Mouse (Mus musculus) forebrain, embryonic 13.5 days (tissue): Measurements from ENCODE around the gene Myo5a. TPM values are rescaled to one million over a fixed set of nuclear protein-coding genes. Genes with fewer than 3 reads are reported as not detected.
A peak's percentile ranks its signal among the peaks of the same experiment; 100 is the strongest.

Experiments
- ATAC-seq: fragments of 200-750 bp; cut with Nextera tagmentation; 2 replicates; pipeline ENCODE4 v1.8.0; 2017
- H3K27ac ChIP-seq: fragments of 300-500 bp; sonication (generic); 2 replicates; pipeline ENCODE4 v1.5.1; 2015; ENCODE audit warnings: inconsistent platforms, mild to moderate bottlenecking, moderate library complexity
- H3K27me3 ChIP-seq: fragments of 300-500 bp; sonication (generic); 2 replicates; pipeline ENCODE4 v1.6.1; 2015; ENCODE audit warnings: mild to moderate bottlenecking, inconsistent platforms
- H3K36me3 ChIP-seq: fragments of 300-500 bp; sonication (generic); 2 replicates; pipeline ENCODE4 v1.6.1; 2015; ENCODE audit warnings: mild to moderate bottlenecking, inconsistent platforms; ENCODE audit not compliant: poor library complexity, severe bottlenecking
- H3K4me1 ChIP-seq: fragments of 300-500 bp; sonication (generic); 2 replicates; pipeline ENCODE4 v1.6.1; 2015; ENCODE audit warnings: inconsistent platforms
- H3K4me2 ChIP-seq: fragments of 300-500 bp; sonication (generic); 2 replicates; pipeline ENCODE4 v1.6.1; 2015; ENCODE audit warnings: inconsistent platforms, mild to moderate bottlenecking, moderate library complexity
- H3K4me3 ChIP-seq: fragments of 300-500 bp; sonication (generic); 2 replicates; pipeline ENCODE4 v1.5.1; 2015; ENCODE audit warnings: mild to moderate bottlenecking, inconsistent platforms
- H3K9ac ChIP-seq: fragments of 300-500 bp; sonication (generic); 2 replicates; pipeline ENCODE4 v1.6.1; 2015; ENCODE audit warnings: mild to moderate bottlenecking, inconsistent platforms
- H3K9me3 ChIP-seq: fragments of 300-500 bp; sonication (generic); replicated peaks from 2 replicates; pipeline ENCODE4 v1.6.1; 2016; ENCODE audit warnings: inconsistent platforms
- WGBS: fragments of 180-500 bp; shearing (Covaris S2); methylation state at CpG from one replicate; pipeline ENCODE4 v1.1.7; 2015; 5-methylcytosine and 5-hydroxymethylcytosine counted together
- polyA plus RNA-seq: library from polyadenylated mRNA; unstranded; fragments of >200 nt; fragmentation: Nextera tagmentation; extraction: Ambion mirVana; gene quantifications from 2 replicates; pipeline ENCODE4 v1.2.1, GENCODE M21; 2015

Gene Myo5a
- polyA plus RNA-seq, 1 experiment from 2014 or later: 26.9 TPM

DNA sequence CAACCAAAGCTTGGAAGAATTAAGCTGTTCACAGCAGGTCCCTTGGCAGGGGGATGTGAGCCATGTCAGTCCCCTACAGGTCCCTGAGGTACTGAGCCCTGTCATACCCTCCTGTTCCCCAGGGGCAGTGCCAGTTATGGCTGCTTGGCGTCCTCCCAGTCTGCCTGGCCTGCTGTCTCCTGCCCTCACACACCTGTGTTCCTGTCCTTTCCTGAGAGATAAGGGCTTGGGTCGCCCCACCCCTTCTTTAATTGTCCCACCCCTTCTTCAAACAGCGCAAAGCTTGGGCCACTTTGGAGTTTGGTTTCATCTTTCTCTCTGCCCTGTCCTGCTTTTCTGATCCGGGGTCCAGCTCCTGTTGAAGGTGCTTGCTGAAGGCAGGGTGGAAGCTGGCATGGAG is 188.0 kb downstream of the Myo5a start:
- Histone ChIP-seq H3K4me3 (no peak overlapping the region), H3K9ac (no peak overlapping the region), H3K36me3 (no peaks in the 10 kb centered on the region), H3K27me3 (no peaks in the 10 kb centered on the region), H3K27ac (no peak overlapping the region), H3K9me3 (no peaks in the 10 kb centered on the region), H3K4me1 (peaks cover 23% of the 10 kb centered on the region), H3K4me2 (no peak overlapping the region)
- 72% methylated on average over 4 of the region's 4 CpGs for WGBS
- ATAC-seq: no peak

DNA sequence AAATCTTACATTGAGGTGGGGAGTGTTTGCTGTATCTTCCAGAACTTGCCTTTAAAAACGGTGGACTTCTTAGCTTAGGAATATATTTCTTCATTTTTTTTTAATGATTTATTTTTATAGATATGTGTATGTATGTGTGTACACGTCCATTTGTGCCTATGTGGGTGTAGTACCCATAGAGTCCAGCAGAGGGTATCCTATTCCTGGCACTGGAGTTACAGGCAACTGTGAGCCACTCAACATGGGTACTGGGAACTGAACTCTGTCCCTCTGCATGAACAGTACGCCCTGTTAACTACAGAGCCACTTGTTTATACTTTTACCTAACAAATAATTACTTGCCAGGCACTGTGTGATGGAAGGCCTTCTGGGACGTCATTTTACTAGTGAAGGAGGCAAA is 188.8 kb downstream of the Myo5a start:
- WGBS: 91% methylated on average over 4 of the region's 4 CpGs
- no peak overlapping the region for H3K27ac ChIP-seq
- H3K27me3 ChIP-seq: no peaks in the 10 kb centered on the region
- H3K4me2 ChIP-seq: no peak overlapping the region
- H3K4me1 ChIP-seq: peaks cover 14% of the 10 kb centered on the region
- no peak for ATAC-seq
- no peak overlapping the region for H3K4me3 ChIP-seq
- H3K36me3 ChIP-seq: no peaks in the 10 kb centered on the region
- no peaks in the 10 kb centered on the region for H3K9me3 ChIP-seq
- no peak overlapping the region for H3K9ac ChIP-seq

- 1% methylated on average over 8 of the region's 8 CpGs for whole genome bisulfite sequencing
- H3K27ac ChIP-seq: peak overlapping the region; percentile 41; the same call in 1 of the 2 replicates
- H3K9me3 ChIP-seq: no peaks in the 10 kb centered on the region
- H3K9ac ChIP-seq: no peak overlapping the region
- H3K4me1 ChIP-seq: peaks cover 12% of the 10 kb centered on the region
- no peak overlapping the region; the same call in 1 of the 2 replicates for H3K4me2 ChIP-seq
- no peaks in the 10 kb centered on the region for H3K36me3 ChIP-seq
- no peaks in the 10 kb centered on the region for H3K27me3 ChIP-seq
- peak; percentile 73 for ATAC-seq
- H3K4me3 ChIP-seq: no peak overlapping the region
Observed at GRCm38 (mm10) chr9:75261332-75261872, 190.6 kb downstream of the Myo5a start.

GRCm38 (mm10) chr9:75262235-75262826 is 191.5 kb downstream of the Myo5a start:
- no peaks in the 10 kb centered on the region for H3K9me3 ChIP-seq
- H3K9ac ChIP-seq: no peak overlapping the region
- ATAC-seq: no peak
- no peaks in the 10 kb centered on the region for H3K36me3 ChIP-seq
- no peak overlapping the region for H3K4me3 ChIP-seq
- no peak overlapping the region for H3K27ac ChIP-seq
- no peak overlapping the region for H3K4me2 ChIP-seq
- no peaks in the 10 kb centered on the region for H3K27me3 ChIP-seq
- peaks cover 12% of the 10 kb centered on the region for H3K4me1 ChIP-seq
- 67% methylated on average over 8 of the region's 8 CpGs for WGBS

GRCm38 (mm10) chr9:75264008-75264718 is 193.3 kb downstream of the Myo5a start:
- H3K27me3 ChIP-seq: no peaks in the 10 kb centered on the region
- 39% methylated on average over 3 of the region's 3 CpGs for WGBS
- H3K9ac ChIP-seq: no peak overlapping the region
- H3K4me1 ChIP-seq: peaks cover 12% of the 10 kb centered on the region
- no peaks in the 10 kb centered on the region for H3K9me3 ChIP-seq
- no peak overlapping the region for H3K4me2 ChIP-seq
- H3K4me3 ChIP-seq: no peak overlapping the region
- no peak overlapping the region for H3K27ac ChIP-seq
- no peaks in the 10 kb centered on the region for H3K36me3 ChIP-seq
- no peak for ATAC-seq

- 76% methylated on average over 6 of the region's 6 CpGs for WGBS
- ATAC-seq: no peak
Observed at GRCm38 (mm10) chr9:75267147-75267546, 196.3 kb downstream of the Myo5a start.

GRCm38 (mm10) chr9:75270382-75270781 is 199.6 kb downstream of the Myo5a start:
- no peaks in the 10 kb centered on the region for H3K4me1 ChIP-seq
- no peak overlapping the region for H3K4me2 ChIP-seq
- H3K27me3 ChIP-seq: no peaks in the 10 kb centered on the region
- no peak overlapping the region for H3K27ac ChIP-seq
- 81% methylated on average over 6 of the region's 6 CpGs for WGBS
- no peak overlapping the region for H3K4me3 ChIP-seq
- H3K9ac ChIP-seq: no peak overlapping the region
- no peaks in the 10 kb centered on the region for H3K36me3 ChIP-seq
- ATAC-seq: no peak
- no peaks in the 10 kb centered on the region for H3K9me3 ChIP-seq

More at GRCm38 (mm10) chr9:75267147-75267546, 196.3 kb downstream of the Myo5a start:
- Histone ChIP-seq H3K9ac (no peak overlapping the region), H3K27ac (no peak overlapping the region), H3K4me1 (no peaks in the 10 kb centered on the region), H3K4me3 (no peak overlapping the region), H3K27me3 (no peaks in the 10 kb centered on the region), H3K36me3 (no peaks in the 10 kb centered on the region), H3K9me3 (no peaks in the 10 kb centered on the region), H3K4me2 (no peak overlapping the region)

GRCm38 (mm10) chr9:75271539-75271938 is 200.7 kb downstream of the Myo5a start:
- H3K36me3 ChIP-seq: no peaks in the 10 kb centered on the region
- H3K9me3 ChIP-seq: no peaks in the 10 kb centered on the region
- no peak for ATAC-seq
- WGBS: 94% methylated on average over 8 of the region's 8 CpGs
- no peaks in the 10 kb centered on the region for H3K27me3 ChIP-seq
- no peak overlapping the region for H3K27ac ChIP-seq
- no peaks in the 10 kb centered on the region for H3K4me1 ChIP-seq
- H3K4me2 ChIP-seq: no peak overlapping the region
- H3K4me3 ChIP-seq: no peak overlapping the region
- H3K9ac ChIP-seq: no peak overlapping the region

Other genes starting within 250 kb of the Myo5a start
- 1.2 and 2.2 TPM in 2 replicates for gene Onecut1, start 209.1 kb upstream of the Myo5a start, polyA plus RNA-seq
- 25.7 and 28.4 TPM in 2 replicates for gene Fam214a, start 118.1 kb upstream of the Myo5a start, polyA plus RNA-seq
- 282 and 301 TPM in 2 replicates for gene Arpp19, start 33.4 kb upstream of the Myo5a start, polyA plus RNA-seq
- 0.21 and 0.28 TPM in 2 replicates for gene Myo5c, start 161.0 kb downstream of the Myo5a start, polyA plus RNA-seq
- gene Gnb5, start 235.3 kb downstream of the Myo5a start, polyA plus RNA-seq: 36.2 and 37.9 TPM in 2 replicates